Mouse (Mus musculus): ENCODE measurements at regions not wholly inside any gene's neighbourhood (a gene's known extent, or its start where the extent isn't known, plus 50 kb on each side); places are given as distances from the start of the nearest gene placed in this dataset.

- Histone ChIP-seq H3ac (ENCODE audit: control insufficient read depth, insufficient read length) (no peak overlapping the region), H3K4me3 (no peak overlapping the region)
These were observed 88.3 kb upstream of the Spdye4c start for GRCm38 (mm10) chr2:128502676-128503075.

GRCm38 (mm10) chr2:128503136-128503935 lies 87.7 kb upstream of the Spdye4c start:
- no peak for TF ChIP-seq CEBPB (IDR thresholded peaks at IDR 0.05; ENCODE audit: insufficient read depth, poor library complexity, severe bottlenecking)
- TF ChIP-seq MYOD1 (IDR thresholded peaks at IDR 0.05; ENCODE audit: control insufficient read depth in 1 of 3, insufficient read length in 2 of 3, low read depth in 2 of 3), result no peak
- no peak for TF ChIP-seq TCF3 (IDR thresholded peaks at IDR 0.05; ENCODE audit: insufficient read length, low read depth)
- no peak for TF ChIP-seq TCF12 (IDR thresholded peaks at IDR 0.05; ENCODE audit: insufficient read depth, poor library complexity, severe bottlenecking)
- TF ChIP-seq MAX (IDR thresholded peaks at IDR 0.05; ENCODE audit: low read depth), result no peak
- TF ChIP-seq POLR2A (IDR thresholded peaks at IDR 0.05; ENCODE audit: insufficient read length, low read depth), result no peak
- no peak for TF ChIP-seq E2F4 (IDR thresholded peaks at IDR 0.05; ENCODE audit: insufficient read depth)
- TF ChIP-seq REST (IDR thresholded peaks at IDR 0.05; ENCODE audit: insufficient read depth, insufficient read length), result no peak
- no peak for TF ChIP-seq POLR2AphosphoS2 (IDR thresholded peaks at IDR 0.05; ENCODE audit: insufficient read length, low read depth)
- no peak for TF ChIP-seq USF1 (IDR thresholded peaks at IDR 0.05; ENCODE audit: low read depth)
- no peak for TF ChIP-seq MYOG (IDR thresholded peaks at IDR 0.05; ENCODE audit: control insufficient read depth in 1 of 3, insufficient read depth in 1 of 3, insufficient read length in 2 of 3, low read depth in 2 of 3)
- no peak for TF ChIP-seq SRF (IDR thresholded peaks at IDR 0.05; ENCODE audit: control insufficient read depth, insufficient read length, low read depth)
- Histone ChIP-seq H3K36me3 (ENCODE audit: control insufficient read depth, insufficient read depth) (no peaks in the 10 kb centered on the region), H3ac (ENCODE audit: control insufficient read depth, insufficient read length) (no peak overlapping the region), H3K4me2 (ENCODE audit: low read depth) (no peak overlapping the region), H3K4me3 (no peak overlapping the region), H3K79me2 (ENCODE audit: control insufficient read depth, insufficient read depth) (no peaks in the 10 kb centered on the region), H3K27me3 (ENCODE audit: control insufficient read depth, insufficient read depth, insufficient read length) (no peaks in the 10 kb centered on the region)

More at GRCm38 (mm10) chr2:128502676-128503075, 88.3 kb upstream of the Spdye4c start:
- H3K79me2 ChIP-seq (ENCODE audit: control insufficient read depth, insufficient read depth), result no peaks in the 10 kb centered on the region
- H3K27me3 ChIP-seq (ENCODE audit: control insufficient read depth, insufficient read depth, insufficient read length), result no peaks in the 10 kb centered on the region
- H3K36me3 ChIP-seq (ENCODE audit: control insufficient read depth, insufficient read depth), result no peaks in the 10 kb centered on the region
- H3K4me2 ChIP-seq (ENCODE audit: low read depth), result no peak overlapping the region
- TF ChIP-seq CEBPB (IDR thresholded peaks at IDR 0.05; ENCODE audit: insufficient read depth, poor library complexity, severe bottlenecking) (no peak), SRF (IDR thresholded peaks at IDR 0.05; ENCODE audit: control insufficient read depth, insufficient read length, low read depth) (no peak), USF1 (IDR thresholded peaks at IDR 0.05; ENCODE audit: low read depth) (no peak), TCF3 (IDR thresholded peaks at IDR 0.05; ENCODE audit: insufficient read length, low read depth) (no peak), REST (IDR thresholded peaks at IDR 0.05; ENCODE audit: insufficient read depth, insufficient read length) (no peak), MYOG (IDR thresholded peaks at IDR 0.05; ENCODE audit: control insufficient read depth in 1 of 3, insufficient read depth in 1 of 3, insufficient read length in 2 of 3, low read depth in 2 of 3) (no peak), MAX (IDR thresholded peaks at IDR 0.05; ENCODE audit: low read depth) (no peak)

GRCm38 (mm10) chr2:128507591-128508243 lies 83.3 kb upstream of the Spdye4c start:
- Histone ChIP-seq H3K4me2 (ENCODE audit: low read depth) (peak overlapping the region; percentile 67), H3K4me3 (no peak overlapping the region), H3K79me2 (ENCODE audit: control insufficient read depth, insufficient read depth) (no peaks in the 10 kb centered on the region)

GRCm38 (mm10) chr2:128508244-128508605 lies 82.8 kb upstream of the Spdye4c start:
- TF ChIP-seq TCF3 (IDR thresholded peaks at IDR 0.05; ENCODE audit: insufficient read length, low read depth) (no peak), USF1 (IDR thresholded peaks at IDR 0.05; ENCODE audit: low read depth) (no peak), REST (IDR thresholded peaks at IDR 0.05; ENCODE audit: insufficient read depth, insufficient read length) (no peak), E2F4 (IDR thresholded peaks at IDR 0.05; ENCODE audit: insufficient read depth) (no peak), MYOD1 (IDR thresholded peaks at IDR 0.05; ENCODE audit: control insufficient read depth in 1 of 3, insufficient read length in 2 of 3, low read depth in 2 of 3) (no peak), CEBPB (IDR thresholded peaks at IDR 0.05; ENCODE audit: insufficient read depth, poor library complexity, severe bottlenecking) (no peak), MAX (IDR thresholded peaks at IDR 0.05; ENCODE audit: low read depth) (no peak), SRF (IDR thresholded peaks at IDR 0.05; ENCODE audit: control insufficient read depth, insufficient read length, low read depth) (no peak), MYOG (IDR thresholded peaks at IDR 0.05; ENCODE audit: control insufficient read depth in 1 of 3, insufficient read depth in 1 of 3, insufficient read length in 2 of 3, low read depth in 2 of 3) (no peak), POLR2A (IDR thresholded peaks at IDR 0.05; ENCODE audit: insufficient read length, low read depth) (no peak), TCF12 (IDR thresholded peaks at IDR 0.05; ENCODE audit: insufficient read depth, poor library complexity, severe bottlenecking) (no peak), POLR2AphosphoS2 (IDR thresholded peaks at IDR 0.05; ENCODE audit: insufficient read length, low read depth) (no peak)
- Histone ChIP-seq H3K27me3 (ENCODE audit: control insufficient read depth, insufficient read depth, insufficient read length) (no peaks in the 10 kb centered on the region), H3K4me3 (no peak overlapping the region)

More at GRCm38 (mm10) chr2:128507591-128508243, 83.3 kb upstream of the Spdye4c start:
- Histone ChIP-seq H3K36me3 (ENCODE audit: control insufficient read depth, insufficient read depth) (no peaks in the 10 kb centered on the region), H3ac (ENCODE audit: control insufficient read depth, insufficient read length) (no peak overlapping the region), H3K27me3 (ENCODE audit: control insufficient read depth, insufficient read depth, insufficient read length) (no peaks in the 10 kb centered on the region)
- TF ChIP-seq REST (IDR thresholded peaks at IDR 0.05; ENCODE audit: insufficient read depth, insufficient read length) (no peak), POLR2A (IDR thresholded peaks at IDR 0.05; ENCODE audit: insufficient read length, low read depth) (no peak), SRF (IDR thresholded peaks at IDR 0.05; ENCODE audit: control insufficient read depth, insufficient read length, low read depth) (no peak), CEBPB (IDR thresholded peaks at IDR 0.05; ENCODE audit: insufficient read depth, poor library complexity, severe bottlenecking) (0 out of 2 replicates have a peak, but pooled peaks have one; percentile 43), USF1 (IDR thresholded peaks at IDR 0.05; ENCODE audit: low read depth) (no peak), MYOD1 (IDR thresholded peaks at IDR 0.05; ENCODE audit: control insufficient read depth in 1 of 3, insufficient read length in 2 of 3, low read depth in 2 of 3) (peak; percentile 64 to 92 (median 82)), TCF12 (IDR thresholded peaks at IDR 0.05; ENCODE audit: insufficient read depth, poor library complexity, severe bottlenecking) (peak; percentile 67), MYOG (IDR thresholded peaks at IDR 0.05; ENCODE audit: control insufficient read depth in 1 of 3, insufficient read depth in 1 of 3, insufficient read length in 2 of 3, low read depth in 2 of 3) (peak in 2 of 3 experiments; percentile 27 to 82)

More at GRCm38 (mm10) chr2:128508244-128508605, 82.8 kb upstream of the Spdye4c start:
- Histone ChIP-seq H3K79me2 (ENCODE audit: control insufficient read depth, insufficient read depth) (no peaks in the 10 kb centered on the region), H3K4me2 (ENCODE audit: low read depth) (peak overlapping the region; percentile 67), H3ac (ENCODE audit: control insufficient read depth, insufficient read length) (no peak overlapping the region), H3K36me3 (ENCODE audit: control insufficient read depth, insufficient read depth) (no peaks in the 10 kb centered on the region)
